Mouse (Mus musculus): Measurements from ENCODE around the gene Pdk2.

GRCm38 (mm10) chr11:94996101-94996500 is 45.1 kb downstream of the Pdk2 start:
- no peak for TF ChIP-seq CTCF (IDR thresholded peaks at IDR 0.05; ENCODE audit: low read depth, low read length)
- TF ChIP-seq GATA2 (IDR thresholded peaks at IDR 0.05; ENCODE audit: borderline replicate concordance, low read depth, low read length): no peak
